Mouse (Mus musculus) hindbrain, embryonic 16.5 days (tissue): ENCODE measurements around the gene Camk2d. TPM values are rescaled to one million over a fixed set of nuclear protein-coding genes. Genes with fewer than 3 reads are reported as not detected.

Experiments used
- ATAC-seq: fragments of 200-750 bp; cut with Nextera tagmentation; 2 replicates; pipeline ENCODE4 v1.8.0; 2017; ENCODE audit warnings: moderate TSS enrichment, moderate library complexity
- H3K27ac ChIP-seq: fragments of 300-500 bp; sonication (generic); 2 replicates; pipeline ENCODE4 v1.5.1; 2014; ENCODE audit warnings: low read depth, mild to moderate bottlenecking, control low read depth, low read length, moderate library complexity
- H3K27me3 ChIP-seq: fragments of 300-500 bp; sonication (generic); replicated peaks from 2 replicates; pipeline ENCODE4 v1.6.1; 2014; ENCODE audit warnings: low read length; ENCODE audit not compliant: control insufficient read depth, insufficient read depth
- H3K36me3 ChIP-seq: fragments of 300-500 bp; sonication (generic); 2 replicates; pipeline ENCODE4 v1.6.1; 2014; ENCODE audit warnings: mild to moderate bottlenecking, low read length, moderate library complexity, mixed read lengths; ENCODE audit not compliant: control insufficient read depth, insufficient read depth
- H3K4me1 ChIP-seq: fragments of 300-500 bp; sonication (generic); 2 replicates; pipeline ENCODE4 v1.6.1; 2014; ENCODE audit warnings: low read depth, low read length; ENCODE audit not compliant: control insufficient read depth, insufficient read depth
- H3K4me2 ChIP-seq: fragments of 300-500 bp; sonication (generic); 2 replicates; pipeline ENCODE4 v1.6.1; 2014; ENCODE audit warnings: mild to moderate bottlenecking, low read length, control low read depth, moderate library complexity
- H3K4me3 ChIP-seq: fragments of 300-500 bp; sonication (generic); 2 replicates; pipeline ENCODE4 v1.5.1; 2014; ENCODE audit warnings: mild to moderate bottlenecking, low read length, control low read depth, moderate library complexity
- H3K9ac ChIP-seq: fragments of 300-500 bp; sonication (generic); 2 replicates; pipeline ENCODE4 v1.6.1; 2014; ENCODE audit warnings: low read depth, mild to moderate bottlenecking, control low read depth, low read length, moderate library complexity
- H3K9me3 ChIP-seq: fragments of 300-500 bp; sonication (generic); 2 replicates; pipeline ENCODE4 v1.6.1; 2014; ENCODE audit warnings: mild to moderate bottlenecking, low read length, moderate library complexity; ENCODE audit not compliant: control insufficient read depth
- WGBS: fragments of 180-500 bp; shearing (Covaris S2); extraction: QIAGEN DNeasy Blood & Tissue Kit; methylation state at CpG from one replicate; pipeline ENCODE4 v1.1.7; 2014; 5-methylcytosine and 5-hydroxymethylcytosine counted together
- polyA plus RNA-seq: library from polyadenylated mRNA; unstranded; fragments of >200 nt; fragmentation: Nextera tagmentation; extraction: Ambion mirVana; gene quantifications from 2 replicates; pipeline ENCODE4 v1.2.1, GENCODE M21; 2015

The Camk2d gene
- 81.6 and 88.9 TPM in 2 replicates for polyA plus RNA-seq

- H3K4me2 ChIP-seq, result peak within 1 kb of the TSS; percentile 96
- peak within 1 kb of the TSS; percentile 80 for H3K4me3 ChIP-seq
- WGBS, result 0% methylated on average over 16 of the region's 16 CpGs
- H3K9ac ChIP-seq, result peak within 1 kb of the TSS; percentile 93
- H3K9me3 ChIP-seq, result 0 out of 2 replicates have a peak, but pooled peaks cover 2% of the 10 kb centered on the region
- peak; percentile 92 for ATAC-seq
- H3K4me1 ChIP-seq, result peaks cover 4% of the 10 kb centered on the region; the same call in 1 of the 2 replicates
- peak within 1 kb of the TSS; percentile 99 for H3K27ac ChIP-seq
- H3K36me3 ChIP-seq, result no peaks in the 10 kb centered on the region
- no peaks in the 10 kb centered on the region for H3K27me3 ChIP-seq
Observed at GRCm38 (mm10) chr3:126596086-126596485, at the start of gene Camk2d. Gene Camk2d, plus strand, starts transcription at chr3:126596302.

GRCm38 (mm10) chr3:126547941-126548340 is 48.2 kb upstream of the Camk2d start:
- no peak overlapping the region for H3K4me2 ChIP-seq
- H3K4me3 ChIP-seq, result no peak overlapping the region
- H3K27me3 ChIP-seq, result no peaks in the 10 kb centered on the region
- H3K4me1 ChIP-seq, result no peaks in the 10 kb centered on the region
- ATAC-seq, result no peak
- no peaks in the 10 kb centered on the region for H3K36me3 ChIP-seq
- no peaks in the 10 kb centered on the region for H3K9me3 ChIP-seq
- H3K9ac ChIP-seq, result no peak overlapping the region
- H3K27ac ChIP-seq, result no peak overlapping the region

- H3K36me3 ChIP-seq, result no peaks in the 10 kb centered on the region
- no peak overlapping the region for H3K27ac ChIP-seq
- H3K9me3 ChIP-seq, result no peaks in the 10 kb centered on the region
- H3K9ac ChIP-seq, result no peak overlapping the region
- WGBS, result 69% methylated on average over 2 of the region's 2 CpGs
- no peaks in the 10 kb centered on the region for H3K4me1 ChIP-seq
- no peak for ATAC-seq
- no peak overlapping the region for H3K4me2 ChIP-seq
- H3K4me3 ChIP-seq, result no peak overlapping the region
- no peaks in the 10 kb centered on the region for H3K27me3 ChIP-seq
Observed at GRCm38 (mm10) chr3:126563646-126564045, 32.5 kb upstream of the Camk2d start.

GRCm38 (mm10) chr3:126570628-126571027 is 25.5 kb upstream of the Camk2d start:
- H3K4me3 ChIP-seq, result no peak overlapping the region

GRCm38 (mm10) chr3:126572915-126573314 is 23.2 kb upstream of the Camk2d start:
- no peaks in the 10 kb centered on the region for H3K36me3 ChIP-seq
- no peaks in the 10 kb centered on the region for H3K9me3 ChIP-seq
- no peak overlapping the region for H3K4me3 ChIP-seq
- no peak overlapping the region for H3K9ac ChIP-seq
- 84% methylated on average over 5 of the region's 5 CpGs for WGBS
- H3K4me2 ChIP-seq, result no peak overlapping the region
- no peaks in the 10 kb centered on the region for H3K4me1 ChIP-seq
- ATAC-seq, result no peak
- H3K27ac ChIP-seq, result no peak overlapping the region
- H3K27me3 ChIP-seq, result no peaks in the 10 kb centered on the region

More at GRCm38 (mm10) chr3:126570628-126571027, 25.5 kb upstream of the Camk2d start:
- Histone ChIP-seq H3K9ac (no peak overlapping the region), H3K27ac (no peak overlapping the region), H3K4me1 (no peaks in the 10 kb centered on the region), H3K27me3 (no peaks in the 10 kb centered on the region), H3K36me3 (no peaks in the 10 kb centered on the region), H3K4me2 (no peak overlapping the region), H3K9me3 (no peaks in the 10 kb centered on the region)
- ATAC-seq, result no peak
- WGBS, result 87% methylated on average over 1 of the region's 1 CpGs

GRCm38 (mm10) chr3:126575927-126576326 is 20.2 kb upstream of the Camk2d start:
- WGBS, result 59% methylated on average over 2 of the region's 2 CpGs
- H3K9ac ChIP-seq, result no peak overlapping the region

GRCm38 (mm10) chr3:126586134-126586533 is 10.0 kb upstream of the Camk2d start:
- 87% methylated on average over 3 of the region's 3 CpGs for WGBS
- ATAC-seq, result no peak

More at GRCm38 (mm10) chr3:126575927-126576326, 20.2 kb upstream of the Camk2d start:
- Histone ChIP-seq H3K36me3 (no peaks in the 10 kb centered on the region), H3K4me2 (no peak overlapping the region), H3K4me3 (no peak overlapping the region), H3K9me3 (no peaks in the 10 kb centered on the region), H3K27me3 (no peaks in the 10 kb centered on the region), H3K4me1 (no peaks in the 10 kb centered on the region), H3K27ac (no peak overlapping the region)
- no peak for ATAC-seq

GRCm38 (mm10) chr3:126587477-126587876 is 8.6 kb upstream of the Camk2d start:
- Histone ChIP-seq H3K4me3 (no peak overlapping the region), H3K36me3 (no peaks in the 10 kb centered on the region), H3K9ac (no peak overlapping the region), H3K27ac (no peak overlapping the region), H3K27me3 (no peaks in the 10 kb centered on the region), H3K4me1 (no peaks in the 10 kb centered on the region), H3K4me2 (no peak overlapping the region), H3K9me3 (0 out of 2 replicates have a peak, but pooled peaks cover 2% of the 10 kb centered on the region)
- ATAC-seq, result no peak
- 84% methylated on average over 3 of the region's 3 CpGs for WGBS

More at GRCm38 (mm10) chr3:126586134-126586533, 10.0 kb upstream of the Camk2d start:
- Histone ChIP-seq H3K4me1 (no peaks in the 10 kb centered on the region), H3K9ac (no peak overlapping the region), H3K9me3 (no peaks in the 10 kb centered on the region), H3K4me3 (no peak overlapping the region), H3K4me2 (no peak overlapping the region), H3K36me3 (no peaks in the 10 kb centered on the region), H3K27me3 (no peaks in the 10 kb centered on the region), H3K27ac (no peak overlapping the region)

GRCm38 (mm10) chr3:126589556-126589955 is 6.5 kb upstream of the Camk2d start:
- H3K36me3 ChIP-seq, result no peaks in the 10 kb centered on the region
- H3K4me3 ChIP-seq, result no peak overlapping the region
- H3K27me3 ChIP-seq, result no peaks in the 10 kb centered on the region
- H3K4me1 ChIP-seq, result no peaks in the 10 kb centered on the region
- H3K9ac ChIP-seq, result no peak overlapping the region
- no peak overlapping the region for H3K4me2 ChIP-seq
- 0 out of 2 replicates have a peak, but pooled peaks cover 2% of the 10 kb centered on the region for H3K9me3 ChIP-seq
- WGBS, result 92% methylated on average over 7 of the region's 7 CpGs
- no peak overlapping the region for H3K27ac ChIP-seq
- ATAC-seq, result no peak
